Mouse (Mus musculus) small intestine, adult 2 months (tissue): Measurements from ENCODE around the gene Fcgr4. TPM values are rescaled to one million over a fixed set of nuclear protein-coding genes. Genes with fewer than 3 reads are reported as not detected.
"Not testable (repeated sequence)": the region's sequence is repeated elsewhere in the genome, so short reads cannot be mapped to it uniquely, and the experiment has no call there.

Source experiments
- H3K27ac ChIP-seq: fragments of 200-500 bp; 2 replicates; pipeline ENCODE4 v1.5.1; 2012; ENCODE audit warnings: low read depth, low read length, control low read depth, inconsistent platforms; ENCODE audit not compliant: insufficient read depth
- H3K27me3 ChIP-seq: fragments of 200-500 bp; 2 replicates; pipeline ENCODE4 v1.6.1; 2012; ENCODE audit warnings: mild to moderate bottlenecking, moderate library complexity, low read length, inconsistent platforms; ENCODE audit not compliant: control insufficient read depth, insufficient read depth
- H3K36me3 ChIP-seq: fragments of 200-500 bp; 2 replicates; pipeline ENCODE4 v1.6.1; 2012; ENCODE audit warnings: mild to moderate bottlenecking, low read length, control low read depth, inconsistent platforms; ENCODE audit not compliant: control insufficient read depth, insufficient read depth
- H3K4me1 ChIP-seq: fragments of 200-500 bp; 2 replicates; pipeline ENCODE4 v1.6.1; 2012; ENCODE audit warnings: low read length, inconsistent platforms, mixed read lengths; ENCODE audit not compliant: control insufficient read depth, insufficient read depth, insufficient read length
- H3K4me3 ChIP-seq: fragments of 200-500 bp; 2 replicates; pipeline ENCODE4 v1.5.1; 2012; ENCODE audit warnings: low read depth, mild to moderate bottlenecking, control low read depth, inconsistent platforms, low read length, moderate library complexity
- CTCF ChIP-seq: fragments of 200-500 bp; IDR thresholded peaks from 2 replicates; pipeline ENCODE4 v1.5.1; 2012; ENCODE audit warnings: low read depth, mild to moderate bottlenecking, control low read depth, inconsistent platforms, low read length, moderate library complexity, mixed read lengths; ENCODE audit not compliant: insufficient replicate concordance, insufficient read length; ENCODE audit errors: extremely low read depth
- POLR2A ChIP-seq: fragments of 200-500 bp; IDR thresholded peaks from 2 replicates; pipeline ENCODE4 v1.6.1; 2012; ENCODE audit warnings: low read depth, mild to moderate bottlenecking, control low read depth, inconsistent platforms, low read length, moderate library complexity
- WGBS: fragments of 180-500 bp; shearing (Covaris S2); methylation state at CpG from one replicate; pipeline ENCODE4 v1.1.7; 2018; 5-methylcytosine and 5-hydroxymethylcytosine counted together
- polyA plus RNA-seq: library from polyadenylated mRNA; depleted of rRNA; stranded (reverse); fragments of >200 nt; gene quantifications from 2 replicates; pipeline ENCODE4 v1.2.3, GENCODE M21; 2012; rRNA removed

The Fcgr4 gene
- polyA plus RNA-seq: 2.5 and 2.8 TPM in 2 replicates

GRCm38 (mm10) chr1:171018737-171019136, at the start of gene Fcgr4:
TSS of gene Fcgr4 (plus strand) at chr1:171018920.
- H3K4me3 ChIP-seq: no peak within 1 kb of the TSS
- 75% methylated on average over 2 of the region's 2 CpGs for WGBS
- H3K4me1 ChIP-seq: peaks cover 3% of the 10 kb centered on the region; the same call in 1 of the 2 replicates
- H3K27ac ChIP-seq: peak within 1 kb of the TSS; percentile 39; the same call in 1 of the 2 replicates
- H3K27me3 ChIP-seq: no peaks in the 10 kb centered on the region
- no peaks in the 10 kb centered on the region for H3K36me3 ChIP-seq
- TF ChIP-seq POLR2A (no peak), CTCF (no peak)

DNA sequence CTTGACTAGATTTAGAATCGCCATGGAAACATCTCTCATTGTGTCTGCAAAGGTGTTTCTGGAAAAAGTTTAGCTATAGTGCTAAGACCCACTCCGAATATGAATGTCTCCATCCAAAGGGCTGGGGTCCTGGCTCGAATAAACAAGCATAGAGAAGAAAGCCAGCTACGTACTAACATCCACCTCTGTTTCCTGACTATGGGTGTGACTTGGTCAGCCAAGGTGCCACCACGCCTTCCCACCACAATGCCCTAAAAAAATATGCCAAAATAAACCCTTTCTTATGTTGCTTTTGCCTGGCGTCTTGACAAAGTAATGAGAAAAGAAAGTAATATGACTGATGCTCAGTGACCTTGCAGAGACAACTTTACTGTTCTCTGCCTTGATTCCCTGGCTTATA, 46.2 kb upstream of the Fcgr4 start:
- WGBS: 76% methylated on average over 6 of the region's 6 CpGs
- TF ChIP-seq POLR2A (no peak), CTCF (no peak)

DNA sequence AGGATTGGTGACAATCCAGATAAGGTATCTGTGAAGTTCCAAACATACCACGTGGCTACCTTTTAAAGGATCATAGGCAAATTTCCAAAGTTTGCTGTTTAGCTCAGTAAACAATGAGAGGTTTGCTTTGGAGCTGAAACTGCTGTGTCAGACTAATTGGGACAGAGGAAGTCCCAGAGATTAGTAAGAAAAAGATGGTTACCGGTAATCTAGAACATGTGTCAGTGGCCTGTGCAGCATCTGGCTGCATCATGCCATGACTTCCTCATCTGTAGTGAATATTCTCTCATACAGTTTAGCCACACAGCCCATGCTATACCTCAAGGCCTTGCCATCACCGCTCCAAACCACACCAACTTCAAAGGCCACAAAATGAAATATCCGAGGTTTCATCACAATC, 45.8 kb upstream of the Fcgr4 start:
- TF ChIP-seq CTCF (no peak), POLR2A (no peak)
- Histone ChIP-seq H3K27ac (no peak overlapping the region), H3K4me3 (no peak overlapping the region), H3K27me3 (no peaks in the 10 kb centered on the region), H3K36me3 (no peaks in the 10 kb centered on the region), H3K4me1 (no peaks in the 10 kb centered on the region; the same call in 1 of the 2 replicates)
- 61% methylated on average over 4 of the region's 4 CpGs for WGBS

More for the DNA sequence above, 46.2 kb upstream of the Fcgr4 start:
- Histone ChIP-seq H3K27me3 (no peaks in the 10 kb centered on the region), H3K27ac (no peak overlapping the region), H3K4me1 (no peaks in the 10 kb centered on the region; the same call in 1 of the 2 replicates), H3K36me3 (no peaks in the 10 kb centered on the region), H3K4me3 (no peak overlapping the region)

GRCm38 (mm10) chr1:170974171-170974570, 44.5 kb upstream of the Fcgr4 start:
- WGBS: 71% methylated on average over 8 of the region's 8 CpGs
- Histone ChIP-seq H3K27ac (no peak overlapping the region), H3K4me3 (no peak overlapping the region), H3K4me1 (peaks cover 4% of the 10 kb centered on the region; the same call in 1 of the 2 replicates), H3K36me3 (no peaks in the 10 kb centered on the region), H3K27me3 (no peaks in the 10 kb centered on the region)
- no peak for TF ChIP-seq CTCF
- TF ChIP-seq POLR2A: no peak

DNA sequence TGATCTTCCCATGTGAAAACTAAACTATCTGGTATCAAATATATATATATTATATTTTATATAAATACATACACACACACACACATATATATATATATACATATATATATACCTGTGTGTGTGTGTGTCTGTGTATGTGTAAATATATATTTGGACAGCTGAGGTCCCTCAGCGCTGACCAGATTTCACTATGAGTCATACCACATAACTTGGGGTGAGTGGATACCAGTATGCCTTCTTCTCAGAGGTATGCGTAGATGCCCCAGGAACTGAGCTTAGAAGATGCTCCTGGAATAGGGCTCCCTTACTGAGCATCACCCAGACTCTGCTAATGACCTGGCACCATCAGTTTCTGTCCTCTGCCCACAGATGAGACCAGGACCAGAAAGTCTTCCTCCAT, 44.0 kb upstream of the Fcgr4 start:
- Histone ChIP-seq H3K27me3 (no peaks in the 10 kb centered on the region), H3K4me1 (peaks cover 4% of the 10 kb centered on the region; the same call in 1 of the 2 replicates), H3K27ac (no peak overlapping the region), H3K36me3 (no peaks in the 10 kb centered on the region), H3K4me3 (no peak overlapping the region)
- no peak for TF ChIP-seq POLR2A
- WGBS: 90% methylated on average over 2 of the region's 2 CpGs

GRCm38 (mm10) chr1:170975350-170975749, 43.4 kb upstream of the Fcgr4 start:
- peak overlapping the region; percentile 26 for H3K27ac ChIP-seq
- not testable (repeated sequence) for H3K4me1 ChIP-seq, H3K4me3 ChIP-seq, H3K27me3 ChIP-seq, H3K36me3 ChIP-seq
- 50% methylated on average over 2 of the region's 2 CpGs for WGBS

- TF ChIP-seq POLR2A (no peak), CTCF (no peak)
Measured at GRCm38 (mm10) chr1:170975751-170976161, 43.0 kb upstream of the Fcgr4 start.

DNA sequence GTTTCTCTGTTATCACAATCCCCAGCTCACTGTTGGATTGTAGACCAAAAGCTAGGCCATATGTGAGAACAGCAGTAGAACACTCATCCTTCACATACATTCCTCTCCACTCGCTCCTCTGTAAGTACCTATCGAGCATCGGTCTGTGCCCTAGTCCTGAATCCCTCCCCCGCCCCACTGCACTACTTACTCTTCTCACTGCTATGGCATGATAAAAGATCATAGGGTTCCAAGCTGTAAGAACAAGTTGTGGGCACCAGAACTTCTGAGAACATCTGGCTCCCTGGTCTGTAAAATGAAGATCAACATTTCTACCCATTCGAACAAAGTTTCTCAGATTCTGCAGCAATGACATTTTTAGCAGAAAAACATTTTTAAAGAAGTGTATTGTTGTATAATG, 42.3 kb upstream of the Fcgr4 start, which contains the start of gene Fcgr2b:
TSS of gene Fcgr2b (minus strand) at position 101 of the 400 bp plus-strand sequence.
- H3K27me3 ChIP-seq: no peaks in the 10 kb centered on the region
- peaks cover 12% of the 10 kb centered on the region for H3K4me1 ChIP-seq
- 90% methylated on average over 5 of the region's 5 CpGs for WGBS
- peak within 1 kb of the TSS; percentile 26 for H3K27ac ChIP-seq
- H3K36me3 ChIP-seq: no peaks in the 10 kb centered on the region
- H3K4me3 ChIP-seq: peak within 1 kb of the TSS; percentile 52
- no peak for TF ChIP-seq CTCF

More at GRCm38 (mm10) chr1:170975751-170976161, 43.0 kb upstream of the Fcgr4 start:
- WGBS: 37% methylated on average over 7 of the region's 7 CpGs
- Histone ChIP-seq H3K4me3 (peak overlapping the region; percentile 52), H3K27me3 (no peaks in the 10 kb centered on the region), H3K36me3 (no peaks in the 10 kb centered on the region), H3K27ac (peak overlapping the region; percentile 26), H3K4me1 (peaks cover 7% of the 10 kb centered on the region; the same call in 1 of the 2 replicates)
